Mouse (Mus musculus): Measurements from ENCODE around the gene Asb8.

The Asb8 gene

GRCm38 (mm10) chr15:98165525-98165924 is at the start of gene Asb8:
TSS of gene Asb8 (minus strand) at chr15:98165625.
- DNase-seq (ENCODE audit: low read depth, low spot score) = no peak

- no peak for DNase-seq (ENCODE audit: low read depth, low spot score)
Observed at GRCm38 (mm10) chr15:98214130-98214529, 48.7 kb upstream of the Asb8 start.

GRCm38 (mm10) chr15:98213336-98213870 is 48.0 kb upstream of the Asb8 start:
- DNase-seq (ENCODE audit: low read depth, low spot score) = no peak

GRCm38 (mm10) chr15:98209676-98210075 is 44.3 kb upstream of the Asb8 start:
- DNase-seq (ENCODE audit: low read depth, low spot score) = no peak

GRCm38 (mm10) chr15:98195442-98195841 is 30.0 kb upstream of the Asb8 start, which contains the start of gene Olfr288:
TSS of gene Olfr288 (minus strand) at chr15:98195542.
- no peak for DNase-seq (ENCODE audit: low read depth, low spot score)

GRCm38 (mm10) chr15:98184456-98184855 is 19.0 kb upstream of the Asb8 start:
- no peak for DNase-seq (ENCODE audit: low read depth, low spot score)

GRCm38 (mm10) chr15:98181856-98182570 is 16.6 kb upstream of the Asb8 start:
- no peak for DNase-seq (ENCODE audit: low read depth, low spot score)

GRCm38 (mm10) chr15:98181132-98181711 is 15.8 kb upstream of the Asb8 start:
- DNase-seq (ENCODE audit: low read depth, low spot score) = peak; percentile 94

GRCm38 (mm10) chr15:98180567-98181131 is 15.2 kb upstream of the Asb8 start:
- no peak for DNase-seq (ENCODE audit: low read depth, low spot score)

- no peak for DNase-seq (ENCODE audit: low read depth, low spot score)
Observed at GRCm38 (mm10) chr15:98177320-98177719, 11.9 kb upstream of the Asb8 start.

GRCm38 (mm10) chr15:98173821-98174220 is 8.4 kb upstream of the Asb8 start:
- peak; percentile 66 for DNase-seq (ENCODE audit: low read depth, low spot score)

- no peak for DNase-seq (ENCODE audit: low read depth, low spot score)
Observed at GRCm38 (mm10) chr15:98172113-98172512, 6.7 kb upstream of the Asb8 start.

GRCm38 (mm10) chr15:98170917-98171316 is 5.5 kb upstream of the Asb8 start:
- DNase-seq (ENCODE audit: low read depth, low spot score) = no peak

GRCm38 (mm10) chr15:98170365-98170764 is 4.9 kb upstream of the Asb8 start:
- peak; percentile 57 for DNase-seq (ENCODE audit: low read depth, low spot score)

- no peak for DNase-seq (ENCODE audit: low read depth, low spot score)
Observed at GRCm38 (mm10) chr15:98168622-98169004, 3.2 kb upstream of the Asb8 start.

GRCm38 (mm10) chr15:98167645-98168621 is 2.5 kb upstream of the Asb8 start:
- peak; percentile 95 for DNase-seq (ENCODE audit: low read depth, low spot score)

GRCm38 (mm10) chr15:98166963-98167644 is 1.7 kb upstream of the Asb8 start, which contains the start of gene Ccdc184:
TSS of gene Ccdc184 (plus strand) at chr15:98167158.
- no peak for DNase-seq (ENCODE audit: low read depth, low spot score)

- no peak for DNase-seq (ENCODE audit: low read depth, low spot score)
Observed at GRCm38 (mm10) chr15:98162561-98162960, 2.9 kb downstream of the Asb8 start.

- DNase-seq (ENCODE audit: low read depth, low spot score) = no peak
Observed at GRCm38 (mm10) chr15:98161026-98161805, 4.2 kb downstream of the Asb8 start.

- no peak for DNase-seq (ENCODE audit: low read depth, low spot score)
Observed at GRCm38 (mm10) chr15:98157253-98157652, 8.2 kb downstream of the Asb8 start.

Data from mesoderm, embryonic 11.5 days (tissue).